Mouse (Mus musculus) hindbrain, postnatal 0 days (tissue): ENCODE measurements around the gene Lingo1. TPM values are rescaled to one million over a fixed set of nuclear protein-coding genes. Genes with fewer than 3 reads are reported as not detected.

Experiments
- ATAC-seq: fragments of 200-750 bp; cut with Nextera tagmentation; 2 replicates; pipeline ENCODE4 v1.8.0; 2017; ENCODE audit warnings: mild to moderate bottlenecking, moderate TSS enrichment, moderate library complexity
- DNase-seq: peaks from one replicate; pipeline ENCODE4 v3.0.0-alpha.2; 2015; ENCODE audit warnings: low spot score
- H3K27ac ChIP-seq: fragments of 300-500 bp; sonication (generic); 2 replicates; pipeline ENCODE4 v1.5.1; 2014; ENCODE audit warnings: mild to moderate bottlenecking
- H3K27me3 ChIP-seq: fragments of 300-500 bp; sonication (generic); 2 replicates; pipeline ENCODE4 v1.6.1; 2014; ENCODE audit warnings: low read length, mixed read lengths; ENCODE audit not compliant: insufficient read depth
- H3K36me3 ChIP-seq: fragments of 300-500 bp; sonication (generic); 2 replicates; pipeline ENCODE4 v1.6.1; 2014; ENCODE audit warnings: low read length, mixed read lengths; ENCODE audit not compliant: insufficient read depth
- H3K4me1 ChIP-seq: fragments of 300-500 bp; sonication (generic); 2 replicates; pipeline ENCODE4 v1.6.1; 2014; ENCODE audit warnings: antibody characterized with exemption, low read length, mixed read lengths; ENCODE audit not compliant: insufficient read depth
- H3K4me2 ChIP-seq: fragments of 300-500 bp; sonication (generic); 2 replicates; pipeline ENCODE4 v1.6.1; 2014; ENCODE audit warnings: low read depth, mild to moderate bottlenecking, low read length, moderate library complexity, mixed read lengths
- H3K4me3 ChIP-seq: fragments of 300-500 bp; sonication (generic); 2 replicates; pipeline ENCODE4 v1.5.1; 2014; ENCODE audit warnings: low read length
- H3K9ac ChIP-seq: fragments of 300-500 bp; sonication (generic); replicated peaks from 2 replicates; pipeline ENCODE4 v1.6.1; 2014; ENCODE audit warnings: mild to moderate bottlenecking, low read length, moderate library complexity, mixed read lengths
- H3K9me3 ChIP-seq: fragments of 300-500 bp; sonication (generic); 2 replicates; pipeline ENCODE4 v1.6.1; 2016; ENCODE audit warnings: low read length, mixed read lengths
- CTCF ChIP-seq: IDR thresholded peaks from 2 replicates; pipeline ENCODE4 v1.5.1; 2016; ENCODE audit warnings: antibody characterized with exemption, control low read depth, low read depth
- WGBS: fragments of 180-500 bp; shearing (Covaris S2); extraction: QIAGEN DNeasy Blood & Tissue Kit; methylation state at CpG from one replicate; pipeline ENCODE4 v1.1.7; 2014; 5-methylcytosine and 5-hydroxymethylcytosine counted together
- polyA plus RNA-seq: library from polyadenylated mRNA; unstranded; fragments of >200 nt; fragmentation: Nextera tagmentation; extraction: Ambion mirVana; gene quantifications from 2 replicates; pipeline ENCODE4 v1.2.1, GENCODE M21; 2015
- total RNA-seq: library from RNA; depleted of rRNA; stranded (reverse); fragments of >200 nt; gene quantifications from 2 replicates; pipeline ENCODE4 v1.2.3, GENCODE M21; 2014

Gene Lingo1
- total and polyA plus RNA-seq, 2 experiments from 2014 or later, result 88.6 to 181 TPM

DNA sequence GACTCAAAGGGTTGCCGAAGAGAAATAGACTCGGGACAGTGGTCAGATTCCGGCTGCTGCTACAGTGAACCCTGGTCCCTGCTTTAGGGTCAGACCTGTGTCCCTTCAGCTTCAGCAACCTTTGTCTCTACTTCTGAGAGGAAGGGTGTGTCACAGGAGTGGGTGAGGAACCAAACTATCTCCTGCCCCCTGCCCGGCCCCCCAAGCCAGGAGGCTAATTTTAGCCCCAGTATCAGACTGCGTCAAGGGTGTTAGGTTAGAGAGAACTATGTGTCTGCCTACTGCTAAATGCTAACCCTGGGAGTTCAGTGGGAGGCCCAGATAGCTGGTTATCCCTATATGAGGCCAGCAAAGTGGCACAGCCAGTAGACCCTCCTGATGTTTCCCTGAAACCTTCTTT, 38.9 kb upstream of the Lingo1 start:
- Histone ChIP-seq H3K27ac (no peak overlapping the region), H3K9ac (no peak overlapping the region), H3K4me2 (no peak overlapping the region), H3K4me3 (no peak overlapping the region), H3K9me3 (no peaks in the 10 kb centered on the region), H3K36me3 (no peaks in the 10 kb centered on the region), H3K4me1 (no peaks in the 10 kb centered on the region), H3K27me3 (no peaks in the 10 kb centered on the region)
- ATAC-seq (no peak), DNase-seq (no peak)
- TF ChIP-seq CTCF, result no peak
- 81% methylated on average over 5 of the region's 5 CpGs for WGBS

- no peak overlapping the region for H3K9ac ChIP-seq
- ATAC-seq (no peak), DNase-seq (no peak)
- H3K4me2 ChIP-seq, result no peak overlapping the region
- no peak overlapping the region for H3K27ac ChIP-seq
- H3K4me1 ChIP-seq, result no peaks in the 10 kb centered on the region
- 11% methylated on average over 6 of the region's 6 CpGs for WGBS
- no peaks in the 10 kb centered on the region for H3K27me3 ChIP-seq
- TF ChIP-seq CTCF, result no peak
- no peaks in the 10 kb centered on the region for H3K36me3 ChIP-seq
- H3K9me3 ChIP-seq, result no peaks in the 10 kb centered on the region
- H3K4me3 ChIP-seq, result no peak overlapping the region
These were observed 36.6 kb upstream of the Lingo1 start for GRCm38 (mm10) chr9:56832900-56833299.

GRCm38 (mm10) chr9:56831904-56832303, 35.6 kb upstream of the Lingo1 start:
- Histone ChIP-seq H3K27ac (no peak overlapping the region), H3K27me3 (no peaks in the 10 kb centered on the region), H3K4me2 (no peak overlapping the region), H3K9me3 (no peaks in the 10 kb centered on the region), H3K4me1 (no peaks in the 10 kb centered on the region), H3K36me3 (no peaks in the 10 kb centered on the region), H3K9ac (no peak overlapping the region), H3K4me3 (no peak overlapping the region)
- no peak for ATAC-seq
- DNase-seq, result no peak
- TF ChIP-seq CTCF, result no peak
- 88% methylated on average over 3 of the region's 3 CpGs for WGBS

DNA sequence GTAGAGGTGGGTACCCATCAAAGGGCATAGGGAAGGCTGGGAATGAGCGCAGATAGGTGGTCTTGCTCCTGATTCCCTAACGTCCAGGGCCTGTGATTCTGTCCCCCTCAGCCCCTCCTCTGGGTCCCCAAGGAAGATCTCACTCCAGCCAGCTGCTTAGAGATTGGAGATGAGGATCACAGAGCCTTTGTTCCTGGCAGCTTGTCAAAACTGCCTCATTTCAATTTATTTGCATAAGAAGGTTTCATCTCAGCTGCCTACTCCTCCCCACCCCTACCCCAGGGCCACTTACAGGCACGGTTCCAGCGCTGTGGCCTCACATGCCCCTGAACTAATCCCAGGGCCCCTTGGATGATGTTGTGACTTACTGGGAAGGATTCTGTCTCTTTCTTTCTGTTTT, 33.9 kb upstream of the Lingo1 start:
- 14% methylated on average over 4 of the region's 4 CpGs for WGBS
- TF ChIP-seq CTCF, result no peak

GRCm38 (mm10) chr9:56828841-56829240, 32.6 kb upstream of the Lingo1 start:
- Histone ChIP-seq H3K4me2 (no peak overlapping the region), H3K9ac (no peak overlapping the region), H3K27me3 (no peaks in the 10 kb centered on the region), H3K27ac (no peak overlapping the region), H3K36me3 (no peaks in the 10 kb centered on the region), H3K9me3 (no peaks in the 10 kb centered on the region), H3K4me1 (peaks cover 7% of the 10 kb centered on the region), H3K4me3 (no peak overlapping the region)
- DNase-seq, result no peak
- no peak for ATAC-seq
- no peak for TF ChIP-seq CTCF
- 80% methylated on average over 6 of the region's 6 CpGs for WGBS

More for the DNA sequence above, 33.9 kb upstream of the Lingo1 start:
- no peaks in the 10 kb centered on the region for H3K9me3 ChIP-seq
- DNase-seq (peak; percentile 86), ATAC-seq (peak; percentile 61)
- H3K27ac ChIP-seq, result no peak overlapping the region
- H3K4me3 ChIP-seq, result no peak overlapping the region
- H3K36me3 ChIP-seq, result no peaks in the 10 kb centered on the region
- H3K9ac ChIP-seq, result no peak overlapping the region
- no peak overlapping the region for H3K4me2 ChIP-seq
- H3K27me3 ChIP-seq, result no peaks in the 10 kb centered on the region
- H3K4me1 ChIP-seq, result peaks cover 7% of the 10 kb centered on the region

GRCm38 (mm10) chr9:56828146-56828545, 31.9 kb upstream of the Lingo1 start:
- H3K27me3 ChIP-seq, result no peaks in the 10 kb centered on the region
- 17% methylated on average over 9 of the region's 9 CpGs for WGBS
- H3K36me3 ChIP-seq, result no peaks in the 10 kb centered on the region
- H3K4me3 ChIP-seq, result no peak overlapping the region
- H3K27ac ChIP-seq, result no peak overlapping the region
- ATAC-seq (no peak), DNase-seq (no peak)
- no peak for TF ChIP-seq CTCF
- no peak overlapping the region for H3K4me2 ChIP-seq
- peaks cover 7% of the 10 kb centered on the region for H3K4me1 ChIP-seq
- H3K9me3 ChIP-seq, result no peaks in the 10 kb centered on the region
- no peak overlapping the region for H3K9ac ChIP-seq

DNA sequence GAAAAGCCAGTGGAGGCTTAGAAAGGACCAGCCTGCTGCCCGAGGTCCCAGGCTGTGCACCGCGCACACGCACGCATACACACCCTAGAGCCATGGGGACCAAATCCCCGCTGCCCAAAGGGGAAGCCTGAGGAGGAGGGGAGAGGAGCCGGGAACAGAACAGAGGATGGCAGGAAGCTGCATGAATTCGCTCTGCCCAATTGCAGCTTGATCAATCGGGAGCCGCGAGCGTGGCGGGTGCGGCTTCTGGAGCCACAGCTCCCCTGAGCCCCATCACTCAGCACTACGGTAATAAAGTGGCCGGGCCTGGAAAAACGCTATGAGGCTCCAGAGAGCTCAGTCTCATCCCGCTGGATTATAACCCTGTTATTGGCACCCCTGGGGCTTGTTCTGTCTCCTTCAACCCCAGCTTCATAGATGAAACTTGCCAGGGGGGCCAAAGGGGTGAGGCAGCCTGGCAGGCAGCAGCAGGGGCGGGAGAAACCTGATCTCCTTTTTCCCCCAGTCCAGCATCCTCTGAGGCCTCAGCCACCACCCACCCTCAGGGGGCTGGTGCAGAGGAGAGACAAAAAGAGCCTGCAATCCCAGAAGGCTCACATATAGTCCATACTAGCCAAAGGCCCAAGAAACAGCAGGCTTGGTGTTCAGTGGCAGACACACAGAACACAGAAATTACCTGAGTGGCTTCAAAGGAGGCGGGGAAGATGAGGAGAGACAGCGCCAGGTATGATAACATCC, 29.4 kb upstream of the Lingo1 start:
- Histone ChIP-seq H3K4me2 (peak overlapping the region; percentile 55), H3K27ac (no peak overlapping the region; the same call in 1 of the 2 replicates), H3K36me3 (no peaks in the 10 kb centered on the region), H3K9ac (no peak overlapping the region), H3K4me1 (peaks cover 7% of the 10 kb centered on the region), H3K4me3 (peak overlapping the region; percentile 14; the same call in 1 of the 2 replicates), H3K9me3 (no peaks in the 10 kb centered on the region), H3K27me3 (no peaks in the 10 kb centered on the region)
- peak; percentile 48 for DNase-seq
- WGBS, result 15% methylated on average over 21 of the region's 21 CpGs
- ATAC-seq, result peak; percentile 43
- no peak for TF ChIP-seq CTCF
